Mouse (Mus musculus) liver, embryonic 16.5 days (tissue): ENCODE results near the gene Nxpe3. TPM values are rescaled to one million over a fixed set of nuclear protein-coding genes. Genes with fewer than 3 reads are reported as not detected.

Experiments
- polyA plus RNA-seq: library from polyadenylated mRNA; unstranded; fragments of >200 nt; fragmentation: Nextera tagmentation; extraction: Ambion mirVana; gene quantifications from 2 replicates; pipeline ENCODE4 v1.2.1, GENCODE M21; 2015

Gene Nxpe3
- polyA plus RNA-seq, 1 experiment from 2014 or later, result 0.60 TPM

Other genes starting within 250 kb of the Nxpe3 start
- gene Nfkbiz, start 56.4 kb downstream of the Nxpe3 start, polyA plus RNA-seq, result 2.2 and 2.3 TPM in 2 replicates
- gene Cep97, start 39.6 kb upstream of the Nxpe3 start, polyA plus RNA-seq, result 3.5 and 3.7 TPM in 2 replicates
- 300 and 356 TPM in 2 replicates for gene Rpl24, start 71.0 kb upstream of the Nxpe3 start, polyA plus RNA-seq
- gene Zbtb11, start 78.6 kb upstream of the Nxpe3 start, polyA plus RNA-seq, result 7.9 and 8.3 TPM in 2 replicates
- gene Pcnp, start 134.5 kb upstream of the Nxpe3 start, polyA plus RNA-seq, result 76.6 and 88.9 TPM in 2 replicates
- 11.0 and 12.9 TPM in 2 replicates for gene Trmt10c, start 142.5 kb upstream of the Nxpe3 start, polyA plus RNA-seq
- gene Senp7, start 153.1 kb upstream of the Nxpe3 start, polyA plus RNA-seq, result 16.0 TPM in 2 replicates